In genomic region chr3:89388134-89388881, GRCm38 (mm10) we compare ENCODE assay signal across 8 mouse cellular contexts. TPM values are rescaled to one million over a fixed set of nuclear protein-coding genes. Genes with fewer than 3 reads are reported as not detected.
DNase-seq lines count a peak whose midpoint lies in the region; ATAC-seq and TF ChIP-seq lines count a peak whose summit lies in the region.

No protein-coding gene starts in this region.

- DNase-seq in layer of hippocampus, postnatal 10 days (ENCODE audit: low spot score in 2 of 2), result peak; percentile 72 to 78
- no peak for DNase-seq in layer of hippocampus, postnatal 14 days (ENCODE audit: low spot score in 2 of 2)
- DNase-seq in liver, embryonic 11.5 days (ENCODE audit: low spot score), result no peak
- no peak for DNase-seq in left cerebral cortex, adult 18-20 months (ENCODE audit: low spot score in 2 of 2)

- no peaks in the 10 kb centered on the region for H3K36me3 ChIP-seq in E14TG2a.4 (ENCODE audit: insufficient read depth, low read length)
- H3K36me3 ChIP-seq in liver, embryonic 11.5 days (ENCODE audit: control insufficient read depth, insufficient read depth, low read length), result no peaks in the 10 kb centered on the region; the same call in 1 of the 2 replicates
- H3K36me3 ChIP-seq in stomach, embryonic 16.5 days (ENCODE audit: control insufficient read depth, insufficient read depth, low read length), result no peaks in the 10 kb centered on the region

- WGBS in liver, embryonic 11.5 days, result 61% methylated on average over 11 of the region's 11 CpGs
- 62% methylated on average over 10 of the region's 11 CpGs for WGBS in stomach, embryonic 16.5 days

- H3K27ac ChIP-seq in bone marrow macrophage, adult 2 months (ENCODE audit: insufficient read depth, low read depth, low read length), result no peak overlapping the region; the same call in 1 of the 2 replicates
- no peak overlapping the region for H3K27ac ChIP-seq in liver, embryonic 11.5 days (ENCODE audit: low read depth, low read length)
- H3K27ac ChIP-seq in stomach, embryonic 16.5 days (ENCODE audit: low read length), result peak overlapping the region; percentile 95

- H3K9me3 ChIP-seq in E14TG2a.4 (ENCODE audit: low read length), result no peaks in the 10 kb centered on the region
- no peaks in the 10 kb centered on the region for H3K9me3 ChIP-seq in liver, embryonic 11.5 days (ENCODE audit: control insufficient read depth, low read length)
- H3K9me3 ChIP-seq in stomach, embryonic 16.5 days (replicated peaks; ENCODE audit: control insufficient read depth, low read length), result no peaks in the 10 kb centered on the region

- H3K27me3 ChIP-seq in E14TG2a.4 (ENCODE audit: insufficient read depth, low read length), result peaks cover 44% of the 10 kb centered on the region
- no peaks in the 10 kb centered on the region; the same call in 1 of the 2 replicates for H3K27me3 ChIP-seq in liver, embryonic 11.5 days (replicated peaks; ENCODE audit: control insufficient read depth, insufficient read depth, low read length)
- no peaks in the 10 kb centered on the region for H3K27me3 ChIP-seq in stomach, embryonic 16.5 days (ENCODE audit: control insufficient read depth, insufficient read depth, low read length)

- H3K9ac ChIP-seq in liver, embryonic 11.5 days (ENCODE audit: low read depth, low read length), result 0 out of 2 replicates have a peak overlapping the region, but pooled peaks have one; percentile 11
- peak overlapping the region; percentile 51 for H3K9ac ChIP-seq in stomach, embryonic 16.5 days (ENCODE audit: low read length)

- TF ChIP-seq CTCF in E14TG2a.4 (conservative IDR thresholded peaks at IDR 0.05; ENCODE audit: low read length), result no peak
- no peak for TF ChIP-seq CTCF in bone marrow macrophage, adult 2 months (IDR thresholded peaks at IDR 0.05; ENCODE audit: low read depth, low read length)

- peak overlapping the region; percentile 28; the same call in 1 of the 2 replicates for H3K4me2 ChIP-seq in liver, embryonic 11.5 days
- peak overlapping the region; percentile 47 for H3K4me2 ChIP-seq in stomach, embryonic 16.5 days (ENCODE audit: low read depth, low read length)

- peaks cover 89% of the 10 kb centered on the region for H3K4me1 ChIP-seq in E14TG2a.4 (replicated peaks; ENCODE audit: low read depth, low read length)
- H3K4me1 ChIP-seq in bone marrow macrophage, adult 2 months (ENCODE audit: control insufficient read depth, insufficient read depth, low read length), result peaks cover 56% of the 10 kb centered on the region
- peaks cover 54% of the 10 kb centered on the region for H3K4me1 ChIP-seq in liver, embryonic 11.5 days (replicated peaks; ENCODE audit: control insufficient read depth, insufficient read depth, low read length)
- peaks cover 58% of the 10 kb centered on the region for H3K4me1 ChIP-seq in stomach, embryonic 16.5 days (ENCODE audit: control insufficient read depth, insufficient read depth, low read length)

- no peak for TF ChIP-seq POLR2A in bone marrow macrophage, adult 2 months (IDR thresholded peaks at IDR 0.05; ENCODE audit: borderline replicate concordance, low read depth, low read length)

- H3K4me3 ChIP-seq in E14TG2a.4 (replicated peaks; ENCODE audit: low read length), result peak overlapping the region; percentile 46
- 0 out of 2 replicates have a peak overlapping the region, but pooled peaks have one; percentile 5 for H3K4me3 ChIP-seq in bone marrow macrophage, adult 2 months (ENCODE audit: insufficient read depth, low read length)
- no peak overlapping the region for H3K4me3 ChIP-seq in liver, embryonic 11.5 days (ENCODE audit: low read depth, low read length)
- H3K4me3 ChIP-seq in stomach, embryonic 16.5 days (replicated peaks; ENCODE audit: low read length), result peak overlapping the region; percentile 24

- ATAC-seq in granulocyte monocyte progenitor cell, adult 5-6 weeks (replicated peaks; ENCODE audit: poor library complexity, severe bottlenecking), result 0 out of 2 replicates have a peak, but pooled peaks have one; percentile 5
- no peak for ATAC-seq in liver, embryonic 11.5 days (replicated peaks; ENCODE audit: low FRiP score)
- ATAC-seq in stomach, embryonic 16.5 days (ENCODE audit: insufficient read depth, low FRiP score), result no peak

RNA-seq across cellular contexts. Expression of gene Zbtb7b, which starts 6.3 kb away (rescaled TPM):
- 1 to 10 TPM; 6.6 to 8.7 TPM for total RNA-seq in layer of hippocampus, postnatal 10 days (2021)
- total RNA-seq in layer of hippocampus, postnatal 14 days (2021), result 10 to 100 TPM; 12.1 to 15.1 TPM
- polyA plus RNA-seq in bone marrow macrophage, adult 2 months (2012; ENCODE audit: insufficient read depth, insufficient read length, missing spikeins), result 66.0 and 75.2 TPM in 2 replicates
- total RNA-seq in granulocyte monocyte progenitor cell, adult 5-6 weeks (2014; fragmentation: Nextera tagmentation), result 8.5 and 18.6 TPM in 2 replicates
- 7.5 and 14.0 TPM in 2 replicates for total RNA-seq in granulocyte monocyte progenitor cell, adult 5-6 weeks (2017)
- polyA plus RNA-seq in liver, embryonic 11.5 days (2014; fragmentation: Nextera tagmentation; extraction: Ambion mirVana), result 1.5 and 2.1 TPM in 2 replicates
- polyA plus RNA-seq in stomach, embryonic 16.5 days (2015; fragmentation: Nextera tagmentation; extraction: Ambion mirVana), result 8.0 and 9.2 TPM in 2 replicates
- total RNA-seq in left cerebral cortex, adult 18-20 months (2021), result 10 to 100 TPM; 13.6 to 15.5 TPM

RNA-seq across cellular contexts. Expression of gene Lenep, which starts 14.3 kb away (rescaled TPM):
- 1 to 10 TPM in 1 of 2 experiments, not detected in 1; 3.5 TPM for total RNA-seq in layer of hippocampus, postnatal 10 days (2021)
- 1 to 10 TPM; 3.2 to 4.3 TPM for total RNA-seq in layer of hippocampus, postnatal 14 days (2021)
- not detected in 2 replicates for polyA plus RNA-seq in bone marrow macrophage, adult 2 months (2012; ENCODE audit: insufficient read depth, insufficient read length, missing spikeins)
- 0.64 and 2.1 TPM in 2 replicates for total RNA-seq in granulocyte monocyte progenitor cell, adult 5-6 weeks (2014; fragmentation: Nextera tagmentation)
- not detected in 2 replicates for total RNA-seq in granulocyte monocyte progenitor cell, adult 5-6 weeks (2017)
- polyA plus RNA-seq in liver, embryonic 11.5 days (2014; fragmentation: Nextera tagmentation; extraction: Ambion mirVana), result not detected in 2 replicates
- not detected in 2 replicates for polyA plus RNA-seq in stomach, embryonic 16.5 days (2015; fragmentation: Nextera tagmentation; extraction: Ambion mirVana)
- 1 to 10 TPM; 3.8 to 6.4 TPM for total RNA-seq in left cerebral cortex, adult 18-20 months (2021)

RNA-seq across cellular contexts. Expression of gene Dcst1, which starts 23.3 kb away (rescaled TPM):
- total RNA-seq in layer of hippocampus, postnatal 10 days (2021), result under 1 TPM in 1 of 2 experiments, not detected in 1; 0.59 TPM
- under 1 TPM in 1 of 2 experiments, not detected in 1; 0.21 TPM for total RNA-seq in layer of hippocampus, postnatal 14 days (2021)
- polyA plus RNA-seq in bone marrow macrophage, adult 2 months (2012; ENCODE audit: insufficient read depth, insufficient read length, missing spikeins), result not detected in 2 replicates
- total RNA-seq in granulocyte monocyte progenitor cell, adult 5-6 weeks (2014; fragmentation: Nextera tagmentation), result not detected in 2 replicates
- total RNA-seq in granulocyte monocyte progenitor cell, adult 5-6 weeks (2017), result not detected in 2 replicates
- polyA plus RNA-seq in liver, embryonic 11.5 days (2014; fragmentation: Nextera tagmentation; extraction: Ambion mirVana), result not detected in 2 replicates
- polyA plus RNA-seq in stomach, embryonic 16.5 days (2015; fragmentation: Nextera tagmentation; extraction: Ambion mirVana), result 0.70 and 0.89 TPM in 2 replicates
- not detected for total RNA-seq in left cerebral cortex, adult 18-20 months (2021)

RNA-seq across cellular contexts. Expression of gene Flad1, which starts 23.4 kb away (rescaled TPM):
- total RNA-seq in layer of hippocampus, postnatal 10 days (2021), result 10 to 100 TPM; 28.8 to 33.6 TPM
- total RNA-seq in layer of hippocampus, postnatal 14 days (2021), result 10 to 100 TPM; 30.4 to 30.5 TPM
- 17.7 and 20.5 TPM in 2 replicates for polyA plus RNA-seq in bone marrow macrophage, adult 2 months (2012; ENCODE audit: insufficient read depth, insufficient read length, missing spikeins)
- total RNA-seq in granulocyte monocyte progenitor cell, adult 5-6 weeks (2014; fragmentation: Nextera tagmentation), result 27.5 and 41.7 TPM in 2 replicates
- total RNA-seq in granulocyte monocyte progenitor cell, adult 5-6 weeks (2017), result 15.3 and 16.2 TPM in 2 replicates
- polyA plus RNA-seq in liver, embryonic 11.5 days (2014; fragmentation: Nextera tagmentation; extraction: Ambion mirVana), result 34.3 and 37.8 TPM in 2 replicates
- polyA plus RNA-seq in stomach, embryonic 16.5 days (2015; fragmentation: Nextera tagmentation; extraction: Ambion mirVana), result 27.5 and 28.6 TPM in 2 replicates
- total RNA-seq in left cerebral cortex, adult 18-20 months (2021), result 10 to 100 TPM; 31.6 to 36.0 TPM

RNA-seq across cellular contexts. Expression of gene Dcst2, which starts 26.5 kb away (rescaled TPM):
- under 1 TPM; 0.51 to 0.71 TPM for total RNA-seq in layer of hippocampus, postnatal 10 days (2021)
- total RNA-seq in layer of hippocampus, postnatal 14 days (2021), result under 1 TPM; 0.41 to 0.76 TPM
- not detected in 2 replicates for polyA plus RNA-seq in bone marrow macrophage, adult 2 months (2012; ENCODE audit: insufficient read depth, insufficient read length, missing spikeins)
- total RNA-seq in granulocyte monocyte progenitor cell, adult 5-6 weeks (2014; fragmentation: Nextera tagmentation), result not detected in 2 replicates
- total RNA-seq in granulocyte monocyte progenitor cell, adult 5-6 weeks (2017), result not detected in 2 replicates
- polyA plus RNA-seq in liver, embryonic 11.5 days (2014; fragmentation: Nextera tagmentation; extraction: Ambion mirVana), result 0.10 TPM in 1 of 2 replicates, not detected in the other
- 0.45 and 0.49 TPM in 2 replicates for polyA plus RNA-seq in stomach, embryonic 16.5 days (2015; fragmentation: Nextera tagmentation; extraction: Ambion mirVana)
- total RNA-seq in left cerebral cortex, adult 18-20 months (2021), result under 1 TPM; 0.19 to 0.42 TPM

Comparison
In these comparisons a context has a peak if more than half of its experiments do, and no peak if none do; other contexts are left out.
1. DNase-seq: peak in layer of hippocampus, postnatal 10 days (2 of 2); none in layer of hippocampus, postnatal 14 days (0 of 2), liver, embryonic 11.5 days (single experiment) and left cerebral cortex, adult 18-20 months (0 of 2).